Comparison of ENCODE assay signal across 15 mouse cellular contexts in genomic region chr9:102921791-102922190, GRCm38 (mm10).
"Had no signal": no experiment of that assay in that cellular context is flagged by ENCODE, and none has a peak within 500 bp of the region (broad histone marks: within the 10 kb centered on the region; RNA-seq: fewer than 3 reads in every experiment).

No protein-coding gene starts in this region.

- H3K27me3 ChIP-seq: limb, embryonic 12.5 days; lung, embryonic 15.5 days; neural tube, embryonic 15.5 days had no signal

- DNase-seq: kidney, adult 8-10 months; kidney, postnatal 25 days; liver; midbrain, embryonic 14.5 days; right cerebral cortex, adult 18-20 months; right cerebral cortex, postnatal 25 days; thymus, adult 18-20 months; thymus, postnatal 14 days had no signal

- H3K27ac ChIP-seq: limb, embryonic 12.5 days; liver, embryonic 14.5 days; lung, embryonic 15.5 days; midbrain, embryonic 10.5 days; neural tube, embryonic 15.5 days had no signal

- H3K4me3 ChIP-seq: limb, embryonic 12.5 days; lung, embryonic 15.5 days; midbrain, embryonic 10.5 days; myocyte; neural tube, embryonic 15.5 days had no signal

- H3K9ac ChIP-seq: limb, embryonic 12.5 days; liver, embryonic 14.5 days; lung, embryonic 15.5 days; neural tube, embryonic 15.5 days had no signal

- H3K4me2 ChIP-seq: limb, embryonic 12.5 days; lung, embryonic 15.5 days; neural tube, embryonic 15.5 days had no signal

- H3K4me1 ChIP-seq: limb, embryonic 12.5 days; lung, embryonic 15.5 days; neural tube, embryonic 15.5 days had no signal

- H3K36me3 ChIP-seq: lung, embryonic 15.5 days; neural tube, embryonic 15.5 days had no signal

- ATAC-seq: intestine, embryonic 16.5 days had no signal

- H3K9me3 ChIP-seq: limb, embryonic 12.5 days; lung, embryonic 15.5 days; midbrain, embryonic 10.5 days; neural tube, embryonic 15.5 days had no signal
